ENCODE assay signal across 17 mouse cellular contexts in genomic region chr9:45507482-45507881, GRCm38 (mm10).
DNase-seq lines count a peak whose midpoint lies in the region; ATAC-seq and TF ChIP-seq lines count a peak whose summit lies in the region.
"Had no signal": no experiment of that assay in that cellular context is flagged by ENCODE, and none has a peak within 500 bp of the region (broad histone marks: within the 10 kb centered on the region; RNA-seq: fewer than 3 reads in every experiment).

No protein-coding gene starts in this region.

- peak overlapping the region; percentile 22 for H3K27ac ChIP-seq in forebrain, embryonic 16.5 days (ENCODE audit: low read length)
- H3K27ac ChIP-seq in forebrain, embryonic 10.5 days = no peak overlapping the region
- no peak overlapping the region for H3K27ac ChIP-seq in lung, embryonic 14.5 days (ENCODE audit: low read depth)
- H3K27ac ChIP-seq: embryonic facial prominence, embryonic 15.5 days; hindbrain, embryonic 14.5 days; midbrain, embryonic 12.5 days had no signal

- no peaks in the 10 kb centered on the region for H3K36me3 ChIP-seq in forebrain, embryonic 16.5 days (ENCODE audit: control insufficient read depth, insufficient read depth)
- H3K36me3 ChIP-seq in forebrain, embryonic 10.5 days (replicated peaks) = no peaks in the 10 kb centered on the region
- H3K36me3 ChIP-seq in lung, embryonic 14.5 days (ENCODE audit: insufficient read depth) = no peaks in the 10 kb centered on the region
- H3K36me3 ChIP-seq: embryonic facial prominence, embryonic 15.5 days; midbrain, embryonic 12.5 days had no signal

- WGBS in forebrain, embryonic 16.5 days = 72% methylated on average over 9 of the region's 9 CpGs
- WGBS in forebrain, embryonic 10.5 days = 85% methylated on average over 9 of the region's 9 CpGs
- 49% methylated on average over 9 of the region's 9 CpGs for WGBS in lung, embryonic 14.5 days

- H3K4me3 ChIP-seq in forebrain, embryonic 16.5 days (replicated peaks; ENCODE audit: low read length) = no peak overlapping the region
- no peak overlapping the region for H3K4me3 ChIP-seq in forebrain, embryonic 10.5 days
- H3K4me3 ChIP-seq in lung, embryonic 14.5 days (ENCODE audit: low read depth, low read length) = no peak overlapping the region
- H3K4me3 ChIP-seq: embryonic facial prominence, embryonic 15.5 days; midbrain, embryonic 12.5 days had no signal

- 0 out of 2 replicates have a peak overlapping the region, but pooled peaks have one; percentile 7 for H3K9ac ChIP-seq in forebrain, embryonic 16.5 days (replicated peaks; ENCODE audit: low read depth, low read length)
- H3K9ac ChIP-seq in lung, embryonic 14.5 days = no peak overlapping the region
- H3K9ac ChIP-seq: embryonic facial prominence, embryonic 15.5 days; hindbrain, embryonic 14.5 days; midbrain, embryonic 12.5 days had no signal

- no peak overlapping the region for H3K4me2 ChIP-seq in forebrain, embryonic 16.5 days (ENCODE audit: low read length)
- no peak overlapping the region for H3K4me2 ChIP-seq in lung, embryonic 14.5 days
- H3K4me2 ChIP-seq: embryonic facial prominence, embryonic 15.5 days; hindbrain, embryonic 14.5 days; liver, embryonic 11.5 days; midbrain, embryonic 12.5 days had no signal

- H3K4me1 ChIP-seq in forebrain, embryonic 16.5 days (replicated peaks; ENCODE audit: control insufficient read depth, insufficient read depth, low read length) = peaks cover 54% of the 10 kb centered on the region
- peaks cover 43% of the 10 kb centered on the region for H3K4me1 ChIP-seq in forebrain, embryonic 10.5 days
- H3K4me1 ChIP-seq in lung, embryonic 14.5 days (ENCODE audit: insufficient read depth) = peaks cover 12% of the 10 kb centered on the region

- ATAC-seq in forebrain, embryonic 16.5 days = no peak
- ATAC-seq in lung, embryonic 14.5 days (ENCODE audit: insufficient read depth) = no peak
- ATAC-seq in granulocyte monocyte progenitor cell, adult 5-6 weeks (replicated peaks; ENCODE audit: poor library complexity, severe bottlenecking) = peak; percentile 59
- ATAC-seq: Patski had no signal

- TF ChIP-seq CTCF in lung, embryonic 14.5 days (IDR thresholded peaks at IDR 0.05; ENCODE audit: low read depth) = no peak

- intact Hi-C loops in gastrocnemius, postnatal 36 days (cut with DNase I) = no loop called here

- DNase-seq in forebrain, embryonic 10.5 days (ENCODE audit: extremely low spot score, low spot score) = no peak
- peak; percentile 9 for DNase-seq in lung, embryonic 14.5 days
- no peak for DNase-seq in lung, adult 18-20 months
- peak; percentile 23 for DNase-seq in mesoderm, embryonic 11.5 days (ENCODE audit: low read depth, low spot score)
- no peak for DNase-seq in gastrocnemius, postnatal 36 days
- no peak for DNase-seq in cerebellum, adult 11-12 months
- DNase-seq: adrenal gland, postnatal 14 days; cerebellum, adult 9-11 months; layer of hippocampus, postnatal 36 days; thymus, postnatal 36 days had no signal

- H3K27me3 ChIP-seq in forebrain, embryonic 16.5 days (replicated peaks; ENCODE audit: control insufficient read depth, insufficient read depth, low read length) = no peaks in the 10 kb centered on the region
- peaks cover 24% of the 10 kb centered on the region for H3K27me3 ChIP-seq in forebrain, embryonic 10.5 days (ENCODE audit: poor library complexity, severe bottlenecking)
- no peaks in the 10 kb centered on the region for H3K27me3 ChIP-seq in lung, embryonic 14.5 days (ENCODE audit: insufficient read depth, low read length)
- H3K27me3 ChIP-seq: embryonic facial prominence, embryonic 15.5 days; midbrain, embryonic 12.5 days; Patski had no signal

- H3K9me3 ChIP-seq in forebrain, embryonic 16.5 days (ENCODE audit: control insufficient read depth, low read length) = no peaks in the 10 kb centered on the region
- no peaks in the 10 kb centered on the region for H3K9me3 ChIP-seq in forebrain, embryonic 10.5 days
- H3K9me3 ChIP-seq in lung, embryonic 14.5 days (ENCODE audit: low read depth, low read length) = no peaks in the 10 kb centered on the region
- H3K9me3 ChIP-seq: embryonic facial prominence, embryonic 15.5 days; midbrain, embryonic 12.5 days had no signal

Comparison
In these comparisons a context has a peak if more than half of its experiments do, and no peak if none do; other contexts are left out.
1. DNase-seq: peak in lung, embryonic 14.5 days (single experiment) and mesoderm, embryonic 11.5 days (single experiment); none in forebrain, embryonic 10.5 days (single experiment), lung, adult 18-20 months (0 of 2), gastrocnemius, postnatal 36 days (0 of 2) and cerebellum, adult 11-12 months (single experiment).